Mouse (Mus musculus) lung, adult 2 months (tissue): ENCODE measurements around the gene Nrcam.

Experiments used
- CTCF ChIP-seq: fragments of 200-500 bp; IDR thresholded peaks from 2 replicates; pipeline ENCODE4 v1.5.1; 2011; ENCODE audit warnings: mild to moderate bottlenecking, low read length, control low read depth; ENCODE audit not compliant: insufficient read depth
- POLR2A ChIP-seq: fragments of 200-500 bp; IDR thresholded peaks from 2 replicates; pipeline ENCODE4 v1.6.1; 2011; ENCODE audit warnings: low read depth, mild to moderate bottlenecking, control low read depth, low read length, borderline replicate concordance; ENCODE audit errors: extremely low read depth

DNA sequence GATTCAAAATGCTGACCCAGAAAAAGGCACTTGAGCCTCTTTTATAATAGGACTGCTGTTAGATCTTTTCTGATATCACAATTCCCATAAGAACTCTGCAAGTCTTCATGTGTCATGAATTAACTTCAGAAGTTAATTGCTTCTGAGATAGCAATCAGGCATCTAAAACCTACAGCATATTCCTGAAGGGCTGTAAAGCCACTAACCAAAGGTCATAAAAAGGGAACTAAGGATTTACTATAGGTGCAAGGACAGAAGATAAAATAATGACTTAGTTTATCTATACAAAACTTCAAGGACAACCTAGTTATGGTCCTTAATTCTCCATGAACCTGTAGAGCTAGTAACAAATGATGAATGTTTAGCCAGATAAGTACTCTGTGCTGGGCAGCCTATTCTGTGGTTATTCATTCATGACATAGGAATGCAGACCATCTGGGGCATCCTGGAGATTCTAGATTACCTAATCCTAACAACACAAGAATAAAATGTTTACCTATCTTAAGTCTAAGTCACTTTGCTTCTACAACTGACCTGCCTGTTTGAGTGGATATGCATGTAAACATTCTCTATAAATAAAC, 310.7 kb downstream of the Nrcam start:
- TF ChIP-seq CTCF (no peak), POLR2A (no peak)
